Mouse (Mus musculus) liver, adult 2 months (tissue): ENCODE results near the gene Myo1c. TPM values are rescaled to one million over a fixed set of nuclear protein-coding genes. Genes with fewer than 3 reads are reported as not detected.

Experiments used
- DNase-seq: peaks from one replicate; pipeline ENCODE4 v3.0.0-alpha.2; 2011; ENCODE audit warnings: low read depth, low spot score; ENCODE audit errors: extremely low read depth
- H3K27ac ChIP-seq: fragments of 200-500 bp; replicated peaks from 2 replicates; pipeline ENCODE4 v1.5.1; 2012; ENCODE audit warnings: low read depth, mild to moderate bottlenecking, control low read depth, inconsistent platforms, low read length; ENCODE audit not compliant: insufficient read depth
- H3K27me3 ChIP-seq: fragments of 200-500 bp; 2 replicates; pipeline ENCODE4 v1.6.1; 2012; ENCODE audit warnings: mild to moderate bottlenecking, moderate library complexity, low read length, inconsistent platforms; ENCODE audit not compliant: control insufficient read depth, insufficient read depth
- H3K36me3 ChIP-seq: fragments of 200-500 bp; 2 replicates; pipeline ENCODE4 v1.6.1; 2012; ENCODE audit warnings: low read length, inconsistent platforms; ENCODE audit not compliant: control insufficient read depth, insufficient read depth
- H3K4me1 ChIP-seq: fragments of 200-500 bp; 2 replicates; pipeline ENCODE4 v1.6.1; 2011; ENCODE audit warnings: low read length; ENCODE audit not compliant: control insufficient read depth, insufficient read depth
- H3K4me3 ChIP-seq: fragments of 200-500 bp; 2 replicates; pipeline ENCODE4 v1.5.1; 2011; ENCODE audit warnings: low read depth, mild to moderate bottlenecking, control low read depth, low read length, moderate library complexity; ENCODE audit not compliant: insufficient read depth
- H3K79me2 ChIP-seq: fragments of 200-500 bp; 2 replicates; pipeline ENCODE4 v1.6.1; 2012; ENCODE audit warnings: inconsistent platforms, mild to moderate bottlenecking, low read length, moderate library complexity; ENCODE audit not compliant: control insufficient read depth, insufficient read depth
- H3K9ac ChIP-seq: fragments of 200-500 bp; 2 replicates; pipeline ENCODE4 v1.6.1; 2012; ENCODE audit warnings: low read depth, mild to moderate bottlenecking, control low read depth, inconsistent platforms, low read length
- CTCF ChIP-seq: fragments of 200-500 bp; IDR thresholded peaks from 2 replicates; pipeline ENCODE4 v1.5.1; 2011; ENCODE audit warnings: low read depth, low read length, control low read depth
- POLR2A ChIP-seq: fragments of 200-500 bp; IDR thresholded peaks from 2 replicates; pipeline ENCODE4 v1.6.1; 2011; ENCODE audit warnings: low read length, control low read depth; ENCODE audit not compliant: insufficient read depth; ENCODE audit errors: extremely low read depth
- WGBS: fragments of 180-500 bp; shearing (Covaris S2); methylation state at CpG from one replicate; pipeline ENCODE4 v1.1.7; 2018; 5-methylcytosine and 5-hydroxymethylcytosine counted together
- polyA plus RNA-seq: library from polyadenylated mRNA; depleted of rRNA; stranded (reverse); fragments of >200 nt; gene quantifications from 2 replicates; pipeline ENCODE4 v1.2.3, GENCODE M21; 2012
- total RNA-seq: library from RNA; depleted of rRNA; stranded (reverse); fragments of >200 nt; gene quantifications from 2 replicates; pipeline ENCODE4 v1.2.3, GENCODE M21; 2014

Gene Myo1c
- total and polyA plus RNA-seq, 2 experiments: 15.6 to 21.5 TPM

DNA sequence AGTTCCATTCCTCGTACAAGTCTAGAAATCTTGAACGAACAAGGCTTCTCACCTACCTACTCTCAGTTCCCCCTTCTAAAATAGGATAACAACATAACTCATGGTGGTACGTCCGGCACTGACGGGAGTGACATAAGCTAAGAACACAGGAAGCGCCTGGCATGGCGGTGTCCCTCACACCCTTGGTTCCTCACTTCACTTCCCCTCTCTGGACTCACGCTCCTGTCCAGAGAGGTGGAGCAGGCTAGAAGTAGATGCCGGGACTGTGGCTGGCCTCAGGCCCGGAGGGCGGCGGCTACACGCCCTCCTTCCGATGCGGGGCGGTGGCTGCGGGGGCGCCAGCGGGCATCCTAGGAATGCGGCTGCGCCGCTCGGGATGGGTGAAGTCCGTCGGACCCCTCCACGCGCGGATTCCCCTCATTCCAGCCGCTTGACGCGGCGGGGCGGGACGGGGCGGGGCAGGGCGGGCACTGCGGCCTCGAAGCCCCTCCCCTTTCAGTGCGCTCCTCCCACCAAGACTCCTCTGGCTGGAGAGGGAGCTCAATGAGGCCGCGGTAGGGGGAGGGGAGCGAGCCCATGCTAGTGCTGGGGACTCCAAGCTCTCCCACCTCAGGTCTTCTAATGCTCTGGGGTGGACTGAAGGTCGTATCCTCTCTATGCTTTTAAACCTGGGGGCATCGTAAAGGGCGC is 3.6 kb downstream of the Myo1c start:
- H3K79me2 ChIP-seq: peaks cover 9% of the 10 kb centered on the region
- no peak for TF ChIP-seq POLR2A
- no peak for TF ChIP-seq CTCF
- peak overlapping the region; percentile 63 for H3K27ac ChIP-seq
- H3K27me3 ChIP-seq: no peaks in the 10 kb centered on the region
- peaks cover 30% of the 10 kb centered on the region for H3K4me1 ChIP-seq
- H3K36me3 ChIP-seq: no peaks in the 10 kb centered on the region
- peak; percentile 58 for DNase-seq
- H3K4me3 ChIP-seq: peak overlapping the region; percentile 75
- H3K9ac ChIP-seq: peak overlapping the region; percentile 68
- 3% methylated on average over 45 of the region's 45 CpGs for WGBS

DNA sequence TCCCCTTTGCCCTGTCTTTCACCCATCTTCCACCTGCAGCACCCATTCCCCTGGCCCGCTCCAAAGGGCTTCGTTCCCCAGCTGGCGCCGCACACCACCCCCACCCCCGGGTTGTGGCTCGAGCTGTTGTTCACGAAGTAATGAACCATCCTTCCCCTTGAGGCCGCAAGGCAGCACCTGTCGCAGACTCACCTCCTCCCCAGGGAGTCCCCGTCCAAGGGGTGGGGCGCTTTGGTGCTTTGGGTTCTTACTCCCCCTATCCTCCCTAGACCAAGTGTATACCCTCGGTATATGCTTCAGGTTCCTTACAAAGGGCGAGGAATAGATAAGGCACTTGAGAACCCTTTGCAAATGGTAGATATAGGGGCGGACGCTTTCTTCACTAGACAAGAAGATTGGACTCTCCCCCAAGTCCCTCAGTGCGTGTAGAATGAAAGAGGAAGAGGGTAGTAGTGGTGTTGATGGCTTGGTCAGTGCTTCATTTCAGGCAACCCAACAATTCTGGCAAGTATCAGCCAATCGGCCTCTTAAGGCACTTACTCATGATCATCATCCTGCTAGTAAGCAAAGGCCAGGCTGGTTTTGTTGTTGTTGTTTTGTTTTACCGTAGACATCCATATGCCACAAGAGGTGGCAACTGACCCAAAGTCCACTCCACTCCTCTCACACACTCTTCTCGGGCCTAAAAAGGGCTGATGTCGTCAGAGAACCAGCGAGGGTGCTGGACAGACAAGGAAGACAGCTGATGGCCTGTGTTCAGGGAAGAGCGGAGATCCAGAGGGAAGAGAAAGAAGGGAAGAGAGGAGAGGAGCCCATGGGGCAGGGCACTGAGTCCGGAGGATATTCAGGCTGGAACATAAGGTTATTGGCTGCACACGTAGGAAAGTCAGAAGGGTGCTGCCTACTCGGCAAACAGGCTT is 4.4 kb downstream of the Myo1c start:
- H3K4me1 ChIP-seq: peaks cover 35% of the 10 kb centered on the region
- WGBS: 43% methylated on average over 25 of the region's 25 CpGs

DNA sequence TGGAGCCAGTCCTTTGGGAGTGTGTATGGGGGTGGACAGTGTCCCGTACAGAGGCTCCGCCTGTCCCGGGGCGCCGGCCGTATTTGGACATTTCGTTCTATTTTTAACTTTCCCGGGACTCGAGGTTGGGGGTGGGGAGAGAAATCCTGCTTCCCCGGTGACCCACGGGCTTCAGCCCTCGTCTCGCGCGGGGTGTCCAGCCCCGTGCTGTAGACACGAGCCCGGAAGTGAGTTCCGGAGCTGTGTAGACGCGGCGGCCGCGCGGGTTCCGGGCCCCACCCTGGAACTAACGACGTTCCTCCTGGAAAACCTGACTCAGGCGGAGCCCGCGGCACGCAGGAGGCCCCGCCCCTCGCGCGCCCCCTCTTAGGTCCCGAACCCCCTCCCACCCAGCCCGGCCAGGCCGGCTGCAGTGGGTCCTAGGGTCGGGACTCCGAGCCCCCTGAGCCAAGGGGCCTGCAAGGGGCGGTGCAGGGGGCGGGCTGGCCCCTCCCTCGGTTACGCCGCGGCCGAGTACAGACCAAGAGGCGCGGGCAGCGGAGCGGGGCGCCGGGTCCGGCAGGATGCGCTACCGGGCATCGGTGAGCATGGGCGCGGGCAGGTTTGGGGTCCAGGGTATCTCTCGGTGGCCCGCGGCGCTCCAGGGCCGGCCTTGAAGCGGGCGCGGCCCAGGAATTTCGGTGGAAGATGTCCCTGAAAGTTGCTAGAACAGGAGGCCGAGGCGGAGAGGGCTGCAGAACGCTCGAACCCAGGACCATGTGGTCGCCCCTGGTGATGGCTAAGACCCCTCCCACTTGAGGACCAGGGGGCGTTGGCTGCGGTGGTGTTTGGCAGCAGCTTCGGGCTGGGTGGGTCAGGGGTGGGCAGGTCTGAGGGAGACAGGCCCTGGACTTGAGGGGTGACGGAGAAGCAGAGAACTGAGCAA is 5.6 kb downstream of the Myo1c start:
- Histone ChIP-seq H3K36me3 (no peaks in the 10 kb centered on the region), H3K4me3 (peak overlapping the region; percentile 89), H3K4me1 (peaks cover 43% of the 10 kb centered on the region), H3K27ac (peak overlapping the region; percentile 84), H3K79me2 (peaks cover 9% of the 10 kb centered on the region), H3K9ac (peak overlapping the region; percentile 85), H3K27me3 (no peaks in the 10 kb centered on the region)
- WGBS: 2% methylated on average over 78 of the region's 78 CpGs
- TF ChIP-seq POLR2A (0 out of 2 replicates have a peak, but pooled peaks have one; percentile 29), CTCF (no peak)
- peak; percentile 52 for DNase-seq

More for the DNA sequence above, 4.4 kb downstream of the Myo1c start:
- TF ChIP-seq POLR2A (no peak), CTCF (no peak)
- Histone ChIP-seq H3K27ac (peak overlapping the region; percentile 84), H3K27me3 (no peaks in the 10 kb centered on the region), H3K4me3 (peak overlapping the region; percentile 75; the same call in 1 of the 2 replicates), H3K79me2 (peaks cover 9% of the 10 kb centered on the region), H3K36me3 (no peaks in the 10 kb centered on the region), H3K9ac (peak overlapping the region; percentile 85; the same call in 1 of the 2 replicates)
- no peak for DNase-seq

DNA sequence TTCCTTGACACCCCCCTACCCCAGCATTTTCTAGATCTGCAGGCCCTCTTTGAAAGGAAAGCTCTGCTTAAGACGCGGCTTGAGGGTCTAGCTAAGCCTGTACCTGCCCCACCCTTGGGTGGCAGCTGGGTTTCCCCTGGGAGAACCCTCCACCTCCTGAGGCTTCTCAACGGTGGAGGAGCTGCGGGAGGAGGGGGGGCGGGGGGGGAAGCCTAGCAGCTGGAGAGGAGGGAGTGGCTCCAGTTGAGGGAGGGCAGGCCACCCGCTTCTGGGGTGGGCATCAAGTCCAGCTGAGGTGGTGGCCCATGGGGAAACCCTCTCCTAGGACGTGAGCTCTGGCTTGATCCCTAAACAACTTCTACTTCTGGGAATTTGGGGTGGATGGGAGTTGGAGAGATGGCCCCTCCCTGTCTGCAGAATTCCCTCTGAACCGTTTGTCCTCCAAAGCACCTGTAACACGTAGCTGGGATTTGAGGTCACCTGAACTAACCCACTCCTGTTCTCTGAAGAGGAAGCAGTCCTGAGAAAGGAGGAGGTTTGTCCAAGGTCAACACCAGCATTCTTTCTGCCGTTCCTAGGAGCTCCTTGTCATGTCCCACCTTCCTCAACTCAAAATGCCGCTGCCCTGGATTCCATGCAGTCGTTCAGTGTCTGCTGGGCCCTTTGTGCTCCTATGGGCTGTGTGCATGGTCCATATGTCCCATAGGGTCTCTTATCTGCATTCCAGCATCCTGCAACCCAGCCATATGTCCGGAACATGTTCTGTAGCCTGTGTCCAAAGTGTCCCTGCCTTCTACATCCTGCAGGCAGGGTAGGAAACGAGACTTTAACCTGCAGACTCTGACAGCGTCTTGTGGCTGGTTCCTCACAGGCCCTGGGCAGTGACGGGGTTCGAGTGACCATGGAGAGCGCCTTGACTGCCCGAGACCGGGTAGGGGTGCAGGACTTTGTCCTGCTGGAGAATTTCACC is 6.6 kb downstream of the Myo1c start:
- Histone ChIP-seq H3K9ac (peak overlapping the region; percentile 85), H3K27me3 (no peaks in the 10 kb centered on the region), H3K27ac (peak overlapping the region; percentile 84; the same call in 1 of the 2 replicates), H3K36me3 (no peaks in the 10 kb centered on the region), H3K79me2 (peaks cover 9% of the 10 kb centered on the region), H3K4me1 (peaks cover 48% of the 10 kb centered on the region), H3K4me3 (peak overlapping the region; percentile 89)
- TF ChIP-seq CTCF (no peak), POLR2A (no peak)
- no peak for DNase-seq
- WGBS: 64% methylated on average over 20 of the region's 20 CpGs
